Mouse (Mus musculus) G1E (cell line): ENCODE results near the gene Foxn3.

Experiments used
- CTCF ChIP-seq: IDR thresholded peaks from 2 replicates; pipeline ENCODE4 v1.5.1; 2012; ENCODE audit warnings: low read depth, low read length, inconsistent platforms, mixed read lengths
- GATA1 ChIP-seq: IDR thresholded peaks from 2 replicates; pipeline ENCODE4 v1.6.1; 2012; ENCODE audit warnings: borderline replicate concordance, low read length, inconsistent platforms, mixed read lengths
- GATA2 ChIP-seq: IDR thresholded peaks from 2 replicates; pipeline ENCODE4 v1.6.1; 2012; ENCODE audit warnings: low read depth, low read length, inconsistent platforms, borderline replicate concordance
- POLR2AphosphoS5 ChIP-seq: IDR thresholded peaks from 2 replicates; pipeline ENCODE4 v1.6.1; 2012; ENCODE audit warnings: low read depth, low read length, inconsistent platforms; ENCODE audit not compliant: insufficient replicate concordance
- TAL1 ChIP-seq: conservative IDR thresholded peaks from 2 replicates; pipeline ENCODE4 v1.6.1; 2012; ENCODE audit warnings: low read depth, low read length, inconsistent platforms, mixed read lengths

GRCm38 (mm10) chr12:99358698-99359097 lies 204.7 kb downstream of the Foxn3 start:
- TF ChIP-seq TAL1 (no peak), CTCF (no peak), POLR2AphosphoS5 (no peak), GATA1 (no peak), GATA2 (no peak)
